Mouse (Mus musculus) spleen, adult 2 months (tissue): ENCODE results near the gene Rac2. TPM values are rescaled to one million over a fixed set of nuclear protein-coding genes. Genes with fewer than 3 reads are reported as not detected.

Experiments
- DNase-seq, 2 experiments: peaks; one replicate each; pipeline versions ENCODE4 v3.0.0 to v3.0.0-alpha.2; 2012 to 2021; ENCODE audit warnings: low spot score in 2 of 2, low read depth in 1 of 2
- H3K27ac ChIP-seq: fragments of 200-500 bp; 2 replicates; pipeline ENCODE4 v1.5.1; 2012; ENCODE audit warnings: low read length, inconsistent platforms; ENCODE audit not compliant: insufficient read depth
- H3K27me3 ChIP-seq: fragments of 200-500 bp; 2 replicates; pipeline ENCODE4 v1.6.1; 2012; ENCODE audit warnings: mild to moderate bottlenecking, moderate library complexity, low read length, inconsistent platforms; ENCODE audit not compliant: control insufficient read depth, insufficient read depth
- H3K36me3 ChIP-seq: fragments of 200-500 bp; 2 replicates; pipeline ENCODE4 v1.6.1; 2012; ENCODE audit warnings: mild to moderate bottlenecking, low read length, inconsistent platforms; ENCODE audit not compliant: control insufficient read depth, insufficient read depth
- H3K4me1 ChIP-seq: fragments of 200-500 bp; 2 replicates; pipeline ENCODE4 v1.6.1; 2011; ENCODE audit warnings: inconsistent platforms; ENCODE audit not compliant: control insufficient read depth, insufficient read depth, insufficient read length
- H3K4me3 ChIP-seq: fragments of 200-500 bp; 2 replicates; pipeline ENCODE4 v1.5.1; 2011; ENCODE audit warnings: mild to moderate bottlenecking, inconsistent platforms; ENCODE audit not compliant: insufficient read depth, insufficient read length; ENCODE audit errors: extremely low read depth
- CTCF ChIP-seq: fragments of 200-500 bp; IDR thresholded peaks from 2 replicates; pipeline ENCODE4 v1.5.1; 2011; ENCODE audit warnings: mild to moderate bottlenecking, inconsistent platforms; ENCODE audit not compliant: insufficient read depth, insufficient read length, insufficient replicate concordance; ENCODE audit errors: extremely low read depth
- POLR2A ChIP-seq: fragments of 200-500 bp; IDR thresholded peaks from 2 replicates; pipeline ENCODE4 v1.6.1; 2011; ENCODE audit warnings: low read depth, low read length, inconsistent platforms
- WGBS: fragments of 180-500 bp; shearing (Covaris S2); methylation state at CpG from one replicate; pipeline ENCODE4 v1.1.7; 2018; 5-methylcytosine and 5-hydroxymethylcytosine counted together
- polyA plus RNA-seq: library from polyadenylated mRNA; depleted of rRNA; stranded (reverse); fragments of >200 nt; gene quantifications from 2 replicates; pipeline ENCODE4 v1.2.3, GENCODE M21; 2012

Gene Rac2
- polyA plus RNA-seq, 1 experiment: 2,027 TPM

GRCm38 (mm10) chr15:78604255-78604654, 31.7 kb upstream of the Rac2 start:
- peaks cover 22% of the 10 kb centered on the region for H3K36me3 ChIP-seq
- H3K4me3 ChIP-seq: no peak overlapping the region
- 47% methylated on average over 6 of the region's 6 CpGs for WGBS
- peaks cover 45% of the 10 kb centered on the region; the same call in 1 of the 2 replicates for H3K4me1 ChIP-seq
- TF ChIP-seq CTCF (no peak), POLR2A (no peak)
- H3K27me3 ChIP-seq: no peaks in the 10 kb centered on the region
- no peak for DNase-seq
- 0 out of 2 replicates have a peak overlapping the region, but pooled peaks have one; percentile 5 for H3K27ac ChIP-seq

- Histone ChIP-seq H3K36me3 (peaks cover 21% of the 10 kb centered on the region), H3K4me3 (no peak overlapping the region), H3K27me3 (no peaks in the 10 kb centered on the region), H3K27ac (no peak overlapping the region), H3K4me1 (peaks cover 50% of the 10 kb centered on the region; the same call in 1 of the 2 replicates)
- DNase-seq: no peak
- no peak for TF ChIP-seq POLR2A
- no peak for TF ChIP-seq CTCF
- 49% methylated on average over 6 of the region's 6 CpGs for WGBS
Observed at GRCm38 (mm10) chr15:78601180-78601579, 28.6 kb upstream of the Rac2 start.

- no peak for TF ChIP-seq CTCF
- Histone ChIP-seq H3K27ac (peak overlapping the region; percentile 45), H3K36me3 (peaks cover 14% of the 10 kb centered on the region), H3K27me3 (no peaks in the 10 kb centered on the region), H3K4me3 (peak overlapping the region; percentile 26; the same call in 1 of the 2 replicates), H3K4me1 (peaks cover 40% of the 10 kb centered on the region; the same call in 1 of the 2 replicates)
- WGBS: 70% methylated on average over 13 of the region's 13 CpGs
- no peak for DNase-seq
Observed at GRCm38 (mm10) chr15:78599529-78600193, 27.1 kb upstream of the Rac2 start.

- peak in 1 of 2 experiments; percentile 42 for DNase-seq
- TF ChIP-seq CTCF (no peak), POLR2A (no peak)
- Histone ChIP-seq H3K27me3 (no peaks in the 10 kb centered on the region), H3K4me3 (peak overlapping the region; percentile 28; the same call in 1 of the 2 replicates), H3K36me3 (peaks cover 13% of the 10 kb centered on the region), H3K27ac (peak overlapping the region; percentile 45), H3K4me1 (peaks cover 36% of the 10 kb centered on the region; the same call in 1 of the 2 replicates)
- 15% methylated on average over 6 of the region's 6 CpGs for WGBS
Observed at GRCm38 (mm10) chr15:78599124-78599523, 26.5 kb upstream of the Rac2 start.

GRCm38 (mm10) chr15:78597729-78598128, 25.1 kb upstream of the Rac2 start:
- TF ChIP-seq POLR2A: no peak
- no peak for TF ChIP-seq CTCF
- 14% methylated on average over 4 of the region's 4 CpGs for WGBS
- Histone ChIP-seq H3K36me3 (peaks cover 5% of the 10 kb centered on the region), H3K4me1 (peaks cover 32% of the 10 kb centered on the region; the same call in 1 of the 2 replicates), H3K27me3 (no peaks in the 10 kb centered on the region), H3K4me3 (peak overlapping the region; percentile 80), H3K27ac (peak overlapping the region; percentile 95)
- peak in 1 of 2 experiments; percentile 64 for DNase-seq

GRCm38 (mm10) chr15:78596914-78597313, 24.3 kb upstream of the Rac2 start, which contains the start of gene Cyth4:
Gene Cyth4, plus strand, starts transcription at chr15:78597047.
- WGBS: 3% methylated on average over 7 of the region's 7 CpGs
- TF ChIP-seq CTCF (no peak), POLR2A (peak; percentile 88)
- Histone ChIP-seq H3K4me1 (peaks cover 36% of the 10 kb centered on the region; the same call in 1 of the 2 replicates), H3K27me3 (no peaks in the 10 kb centered on the region), H3K27ac (peak within 1 kb of the TSS; percentile 95), H3K4me3 (peak within 1 kb of the TSS; percentile 80), H3K36me3 (peaks cover 2% of the 10 kb centered on the region; the same call in 1 of the 2 replicates)
- DNase-seq: peak in 1 of 2 experiments; percentile 86

GRCm38 (mm10) chr15:78596504-78596903, 23.9 kb upstream of the Rac2 start:
- TF ChIP-seq CTCF: no peak
- TF ChIP-seq POLR2A: no peak
- H3K4me3 ChIP-seq: peak overlapping the region; percentile 80; the same call in 1 of the 2 replicates
- DNase-seq: no peak
- peaks cover 38% of the 10 kb centered on the region; the same call in 1 of the 2 replicates for H3K4me1 ChIP-seq
- H3K36me3 ChIP-seq: peaks cover 2% of the 10 kb centered on the region; the same call in 1 of the 2 replicates
- H3K27ac ChIP-seq: peak overlapping the region; percentile 95
- WGBS: 12% methylated on average over 6 of the region's 6 CpGs
- H3K27me3 ChIP-seq: no peaks in the 10 kb centered on the region
